Mouse (Mus musculus) neural tube, embryonic 14.5 days (tissue): Measurements from ENCODE around the gene Rmnd5a. TPM values are rescaled to one million over a fixed set of nuclear protein-coding genes. Genes with fewer than 3 reads are reported as not detected.

Source experiments
- ATAC-seq: fragments of 200-750 bp; cut with Nextera tagmentation; 2 replicates; pipeline ENCODE4 v1.8.0; 2017; ENCODE audit warnings: low read depth, mild to moderate bottlenecking, moderate TSS enrichment, moderate library complexity
- H3K27ac ChIP-seq: fragments of 300-500 bp; sonication (generic); 2 replicates; pipeline ENCODE4 v1.5.1; 2014; ENCODE audit warnings: low read depth, mild to moderate bottlenecking, control low read depth, low read length, moderate library complexity, mixed read lengths
- H3K27me3 ChIP-seq: fragments of 300-500 bp; sonication (generic); 2 replicates; pipeline ENCODE4 v1.6.1; 2014; ENCODE audit warnings: low read length; ENCODE audit not compliant: control insufficient read depth, insufficient read depth
- H3K36me3 ChIP-seq: fragments of 300-500 bp; sonication (generic); 2 replicates; pipeline ENCODE4 v1.6.1; 2014; ENCODE audit warnings: low read length, mixed read lengths; ENCODE audit not compliant: control insufficient read depth, insufficient read depth
- H3K4me1 ChIP-seq: fragments of 300-500 bp; sonication (generic); 2 replicates; pipeline ENCODE4 v1.6.1; 2014; ENCODE audit warnings: low read length; ENCODE audit not compliant: control insufficient read depth, insufficient read depth
- H3K4me2 ChIP-seq: fragments of 300-500 bp; sonication (generic); 2 replicates; pipeline ENCODE4 v1.6.1; 2014; ENCODE audit warnings: mild to moderate bottlenecking, low read depth, low read length, control low read depth
- H3K4me3 ChIP-seq: fragments of 300-500 bp; sonication (generic); 2 replicates; pipeline ENCODE4 v1.5.1; 2014; ENCODE audit warnings: low read depth, low read length, control low read depth, mixed read lengths
- H3K9ac ChIP-seq: fragments of 300-500 bp; sonication (generic); replicated peaks from 2 replicates; pipeline ENCODE4 v1.6.1; 2014; ENCODE audit warnings: low read depth, mild to moderate bottlenecking, control low read depth, low read length, mixed read lengths
- H3K9me3 ChIP-seq: fragments of 300-500 bp; sonication (generic); 2 replicates; pipeline ENCODE4 v1.6.1; 2016; ENCODE audit warnings: low read length; ENCODE audit not compliant: control insufficient read depth
- WGBS: fragments of 180-500 bp; shearing (Covaris S2); extraction: QIAGEN DNeasy Blood & Tissue Kit; methylation state at CpG from one replicate; pipeline ENCODE4 v1.1.7; 2014; 5-methylcytosine and 5-hydroxymethylcytosine counted together
- polyA plus RNA-seq: library from polyadenylated mRNA; unstranded; fragments of >200 nt; fragmentation: Nextera tagmentation; extraction: Ambion mirVana; gene quantifications from 2 replicates; pipeline ENCODE4 v1.2.1, GENCODE M21; 2014

Rmnd5a gene
- polyA plus RNA-seq, 1 experiment from 2014 or later, result 6.7 TPM

DNA sequence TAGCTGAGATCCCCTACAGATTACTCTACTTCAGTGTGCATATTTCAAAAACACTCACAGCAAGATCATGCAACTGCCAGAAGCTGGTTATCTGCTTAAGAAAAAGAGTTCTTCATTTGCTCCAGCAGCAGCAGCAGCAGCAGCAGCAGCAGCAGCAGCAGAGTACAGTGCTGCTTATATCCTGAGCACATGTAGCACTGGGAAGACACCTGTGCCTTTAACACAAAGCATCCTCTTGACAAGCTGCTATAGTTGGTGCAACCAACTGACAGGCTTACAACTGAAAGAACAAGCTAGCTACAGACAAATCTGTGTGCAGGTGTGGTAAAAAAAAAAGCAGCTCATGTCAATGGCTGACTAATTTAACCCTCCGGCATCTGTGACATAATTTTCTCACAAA lies 44.4 kb downstream of the Rmnd5a start:
- no peak for ATAC-seq
- H3K4me3 ChIP-seq, result no peak overlapping the region
- peaks cover 19% of the 10 kb centered on the region for H3K36me3 ChIP-seq
- no peaks in the 10 kb centered on the region for H3K4me1 ChIP-seq
- no peaks in the 10 kb centered on the region for H3K27me3 ChIP-seq
- 100% methylated on average over 1 of the region's 1 CpGs for WGBS
- H3K9ac ChIP-seq, result no peak overlapping the region
- no peaks in the 10 kb centered on the region for H3K9me3 ChIP-seq
- H3K27ac ChIP-seq, result no peak overlapping the region
- no peak overlapping the region for H3K4me2 ChIP-seq

DNA sequence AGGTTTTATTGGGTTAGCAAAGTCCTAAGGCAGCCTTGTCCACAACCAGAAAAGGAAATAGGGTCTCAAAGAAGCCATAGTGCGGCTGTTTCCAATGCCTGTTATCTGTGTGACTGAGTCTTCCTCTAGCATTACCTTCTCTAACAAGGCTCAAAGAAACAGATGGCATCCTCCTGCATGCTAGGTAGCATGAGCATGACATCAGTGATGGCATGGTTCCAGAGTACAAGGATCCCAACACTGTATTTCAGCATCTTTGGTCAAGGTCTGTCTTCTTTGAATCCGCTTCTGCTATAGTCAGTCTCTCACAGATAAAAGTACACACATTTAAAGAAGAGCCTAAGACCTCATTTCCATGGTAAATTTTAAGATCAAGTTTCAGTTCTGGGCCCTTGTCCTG lies 49.9 kb downstream of the Rmnd5a start:
- H3K36me3 ChIP-seq, result peaks cover 14% of the 10 kb centered on the region

GRCm38 (mm10) chr6:71381654-71382053 lies 58.8 kb downstream of the Rmnd5a start:
- Histone ChIP-seq H3K27ac (no peak overlapping the region), H3K4me2 (no peak overlapping the region), H3K9me3 (no peaks in the 10 kb centered on the region), H3K36me3 (no peaks in the 10 kb centered on the region), H3K9ac (no peak overlapping the region), H3K4me1 (no peaks in the 10 kb centered on the region), H3K27me3 (no peaks in the 10 kb centered on the region), H3K4me3 (no peak overlapping the region)
- 94% methylated on average over 5 of the region's 5 CpGs for WGBS
- no peak for ATAC-seq

More for the DNA sequence above, 49.9 kb downstream of the Rmnd5a start:
- Histone ChIP-seq H3K27ac (no peak overlapping the region), H3K9ac (no peak overlapping the region), H3K4me1 (no peaks in the 10 kb centered on the region), H3K4me3 (no peak overlapping the region), H3K9me3 (no peaks in the 10 kb centered on the region), H3K4me2 (no peak overlapping the region), H3K27me3 (no peaks in the 10 kb centered on the region)
- no peak for ATAC-seq
- 92% methylated on average over 2 of the region's 2 CpGs for WGBS

GRCm38 (mm10) chr6:71376711-71377110 lies 63.7 kb downstream of the Rmnd5a start:
- Histone ChIP-seq H3K9me3 (no peaks in the 10 kb centered on the region), H3K27me3 (no peaks in the 10 kb centered on the region)
- WGBS, result 97% methylated on average over 13 of the region's 13 CpGs

DNA sequence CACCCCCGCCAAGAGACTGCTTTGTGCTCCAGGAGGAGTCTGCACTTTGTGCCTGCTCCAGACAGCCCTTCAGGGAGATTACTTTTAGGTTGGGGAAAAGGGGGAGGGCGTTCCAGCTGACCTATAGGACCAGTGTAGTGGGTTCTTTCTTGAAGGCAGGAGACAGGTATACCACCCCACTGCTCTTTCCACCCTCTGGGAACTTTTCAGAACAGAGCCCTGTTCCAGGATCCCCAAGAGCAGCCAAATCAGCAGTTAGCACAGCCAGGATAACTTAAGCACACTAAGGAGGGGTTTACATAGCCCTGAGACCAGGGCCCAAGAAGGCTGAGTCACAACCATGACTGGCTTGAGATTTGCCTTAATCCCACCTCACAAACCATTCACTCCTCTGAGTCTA lies 65.5 kb downstream of the Rmnd5a start:
- Histone ChIP-seq H3K4me1 (no peaks in the 10 kb centered on the region), H3K4me2 (no peak overlapping the region), H3K9ac (no peak overlapping the region), H3K36me3 (no peaks in the 10 kb centered on the region), H3K4me3 (no peak overlapping the region), H3K27me3 (no peaks in the 10 kb centered on the region), H3K9me3 (no peaks in the 10 kb centered on the region), H3K27ac (no peak overlapping the region)
- ATAC-seq, result no peak
- 81% methylated on average over 2 of the region's 2 CpGs for WGBS

More at GRCm38 (mm10) chr6:71376711-71377110, 63.7 kb downstream of the Rmnd5a start:
- Histone ChIP-seq H3K27ac (no peak overlapping the region), H3K9ac (no peak overlapping the region), H3K4me1 (no peaks in the 10 kb centered on the region), H3K4me3 (no peak overlapping the region), H3K4me2 (no peak overlapping the region), H3K36me3 (no peaks in the 10 kb centered on the region)
- no peak for ATAC-seq

DNA sequence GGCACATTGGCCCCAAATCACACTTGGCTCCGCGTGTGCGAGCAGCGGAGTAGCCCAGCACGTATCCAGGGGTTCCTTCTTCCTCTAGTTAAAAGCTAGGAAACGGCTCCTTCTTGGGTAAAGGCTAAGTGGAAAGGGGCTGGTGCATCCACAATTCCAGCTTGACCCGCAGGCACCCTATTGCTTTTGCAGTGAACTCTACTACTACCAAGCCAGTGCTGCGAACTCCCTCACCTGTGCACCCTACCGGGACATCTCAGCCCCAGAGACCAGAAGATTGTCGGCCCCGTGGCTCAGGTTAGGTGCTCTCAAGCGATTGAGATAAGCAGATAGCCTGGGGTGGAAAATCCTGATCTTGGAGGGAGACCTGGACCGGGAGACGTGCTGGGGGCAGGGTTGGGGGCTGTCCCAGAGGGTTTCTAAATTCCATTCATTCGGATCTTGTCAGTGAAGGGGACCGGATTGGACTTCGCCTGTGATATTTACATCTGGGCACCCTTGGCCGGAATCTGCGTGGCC lies 66.1 kb downstream of the Rmnd5a start:
- no peak overlapping the region for H3K9ac ChIP-seq
- H3K27me3 ChIP-seq, result no peaks in the 10 kb centered on the region
- H3K4me1 ChIP-seq, result no peaks in the 10 kb centered on the region
- no peaks in the 10 kb centered on the region for H3K36me3 ChIP-seq
- H3K27ac ChIP-seq, result no peak overlapping the region
- WGBS, result 89% methylated on average over 19 of the region's 19 CpGs
- H3K4me2 ChIP-seq, result no peak overlapping the region
- ATAC-seq, result no peak
- H3K4me3 ChIP-seq, result no peak overlapping the region
- no peaks in the 10 kb centered on the region for H3K9me3 ChIP-seq

DNA sequence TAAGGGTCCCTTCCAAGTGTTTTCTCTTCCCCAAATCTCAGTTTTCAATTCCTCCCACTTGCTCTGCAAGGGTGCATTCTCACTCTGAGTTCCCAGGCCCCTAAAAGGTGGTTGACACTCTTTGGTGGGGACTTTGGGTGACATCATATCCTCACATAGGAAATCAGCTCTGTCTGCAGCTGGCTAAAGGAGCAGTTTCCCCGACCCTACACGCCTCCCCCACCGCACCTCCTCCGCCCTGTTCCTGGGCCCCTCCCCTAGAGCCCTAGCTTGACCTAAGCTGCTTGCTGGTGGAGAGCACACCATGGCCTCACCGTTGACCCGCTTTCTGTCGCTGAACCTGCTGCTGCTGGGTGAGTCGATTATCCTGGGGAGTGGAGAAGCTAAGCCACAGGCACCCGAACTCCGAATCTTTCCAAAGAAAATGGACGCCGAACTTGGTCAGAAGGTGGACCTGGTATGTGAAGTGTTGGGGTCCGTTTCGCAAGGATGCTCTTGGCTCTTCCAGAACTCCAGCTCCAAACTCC lies 67.1 kb downstream of the Rmnd5a start, which contains the start of gene Cd8a:
TSS of gene Cd8a (plus strand) at position 179 of the 527 bp plus-strand sequence.
- Histone ChIP-seq H3K27ac (no peak within 1 kb of the TSS), H3K4me3 (no peak within 1 kb of the TSS), H3K4me1 (no peaks in the 10 kb centered on the region), H3K27me3 (no peaks in the 10 kb centered on the region), H3K9ac (no peak within 1 kb of the TSS), H3K36me3 (no peaks in the 10 kb centered on the region), H3K4me2 (no peak within 1 kb of the TSS), H3K9me3 (no peaks in the 10 kb centered on the region)
- no peak for ATAC-seq
- WGBS, result 82% methylated on average over 14 of the region's 14 CpGs

DNA sequence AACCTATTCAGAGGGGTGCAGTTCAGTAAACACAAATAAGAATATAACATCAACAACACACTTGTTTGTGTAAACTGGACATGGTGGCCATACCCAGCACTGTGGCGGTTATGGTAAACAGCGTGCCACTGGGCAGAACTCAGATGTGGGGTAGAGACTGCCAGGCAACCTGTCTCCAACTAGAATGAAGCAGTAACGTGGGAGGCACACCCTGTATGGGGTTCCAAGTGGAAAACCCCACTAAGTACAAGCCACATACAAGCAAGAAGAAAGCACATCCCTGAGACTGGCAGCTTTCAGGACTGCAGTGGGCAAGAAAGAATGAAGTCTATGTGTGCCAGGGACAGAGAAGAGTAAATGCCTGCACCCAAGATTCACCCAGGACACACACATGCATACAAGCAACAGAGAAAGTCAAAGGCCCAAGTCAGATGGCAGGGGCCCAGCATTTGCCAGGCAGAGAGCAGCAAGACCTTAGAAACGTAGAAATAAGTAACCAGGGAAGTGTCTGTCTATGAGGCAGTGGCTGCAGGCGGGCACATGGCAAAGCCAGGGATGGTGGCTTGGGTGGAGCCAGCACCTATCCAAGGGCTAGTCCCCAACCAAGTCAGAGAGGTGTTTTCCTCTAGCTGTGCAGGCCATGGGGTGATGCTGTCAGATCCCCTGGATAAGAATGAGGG lies 68.3 kb downstream of the Rmnd5a start:
- ATAC-seq, result no peak
- WGBS, result 83% methylated on average over 5 of the region's 5 CpGs
- Histone ChIP-seq H3K4me2 (no peak overlapping the region), H3K9me3 (no peaks in the 10 kb centered on the region), H3K9ac (no peak overlapping the region), H3K27me3 (no peaks in the 10 kb centered on the region), H3K4me1 (no peaks in the 10 kb centered on the region), H3K4me3 (no peak overlapping the region), H3K27ac (no peak overlapping the region), H3K36me3 (no peaks in the 10 kb centered on the region)

DNA sequence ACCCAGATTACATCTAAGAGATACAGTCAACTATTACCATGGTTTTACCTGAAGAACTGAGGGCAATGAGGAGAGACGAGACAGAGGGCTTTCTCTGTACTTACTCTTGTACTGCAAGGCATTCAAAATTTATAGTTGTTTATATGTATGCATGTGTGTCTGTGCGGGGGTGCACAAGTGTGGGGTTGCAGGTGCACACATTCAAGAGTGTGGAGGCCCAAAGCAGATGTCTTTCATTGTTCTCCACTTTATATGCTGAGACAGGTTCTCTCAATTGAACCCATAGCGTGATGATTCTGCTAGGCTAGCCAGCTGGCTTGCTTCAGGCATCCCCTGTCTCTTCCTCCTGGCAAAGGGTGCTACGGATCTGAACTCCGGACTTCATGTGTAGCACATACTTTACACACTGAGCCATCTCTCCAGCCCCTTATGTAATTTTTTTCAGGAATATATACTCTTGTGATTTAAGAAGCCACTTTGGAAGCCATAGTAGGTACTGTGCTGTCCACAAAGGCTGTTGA lies 69.3 kb downstream of the Rmnd5a start:
- Histone ChIP-seq H3K4me1 (no peaks in the 10 kb centered on the region), H3K36me3 (no peaks in the 10 kb centered on the region), H3K27me3 (no peaks in the 10 kb centered on the region), H3K27ac (no peak overlapping the region), H3K9ac (no peak overlapping the region), H3K4me2 (no peak overlapping the region), H3K9me3 (no peaks in the 10 kb centered on the region), H3K4me3 (no peak overlapping the region)
- ATAC-seq, result no peak
- WGBS, result 82% methylated on average over 5 of the region's 5 CpGs
